Mouse (Mus musculus): ENCODE results near the gene Ppp4r4.
"Not testable (repeated sequence)": the region's sequence is repeated elsewhere in the genome, so short reads cannot be mapped to it uniquely, and the experiment has no call there.

Ppp4r4 gene

DNA sequence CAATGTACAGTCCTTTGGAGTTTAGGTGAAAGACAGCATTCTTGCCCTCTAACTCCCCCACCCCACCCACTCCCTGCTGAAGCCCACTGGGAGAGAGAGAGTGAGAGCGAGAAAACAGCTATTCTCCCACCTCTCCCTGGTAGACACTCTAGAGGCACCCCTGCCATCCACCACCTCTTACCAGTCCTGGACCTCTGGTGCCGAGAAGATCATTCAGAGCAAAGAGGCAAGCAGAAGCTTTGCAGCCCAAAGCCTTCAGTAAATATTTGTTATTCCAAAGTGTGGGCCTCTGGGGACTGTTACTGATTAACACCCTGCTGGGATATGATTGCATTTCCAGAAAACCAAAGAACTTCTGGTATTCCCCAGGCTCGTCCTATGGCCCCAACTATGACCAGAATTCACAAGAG, 99.1 kb downstream of the Ppp4r4 start, which contains the start of gene Serpina10:
Gene Serpina10 (minus strand): TSS at position 242 of the 410 bp plus-strand sequence.
- DNase-seq (ENCODE audit: inconsistent age in 2 of 2, low spot score in 1 of 2), result no peak

DNA sequence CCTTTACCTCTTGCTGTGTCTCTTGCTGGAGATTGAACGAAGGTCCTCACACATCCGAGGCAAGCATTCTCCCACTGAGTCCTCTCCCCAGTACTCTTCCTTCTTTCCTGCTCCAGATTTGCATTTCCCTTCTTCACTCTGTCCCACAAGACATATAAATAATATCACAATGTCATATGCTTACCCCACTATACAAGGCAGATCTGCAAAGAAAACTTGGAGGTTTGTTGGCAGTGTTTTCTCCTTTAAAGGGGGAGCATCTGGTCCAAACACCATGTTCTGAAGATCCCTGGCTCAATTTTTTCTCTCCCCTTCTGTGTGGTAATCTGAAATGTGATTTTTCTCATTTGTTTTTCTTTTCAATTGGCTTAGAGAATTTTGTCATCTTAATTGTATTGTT, 102.3 kb downstream of the Ppp4r4 start:
- no peak for DNase-seq (ENCODE audit: inconsistent age in 2 of 2, low spot score in 1 of 2)

DNA sequence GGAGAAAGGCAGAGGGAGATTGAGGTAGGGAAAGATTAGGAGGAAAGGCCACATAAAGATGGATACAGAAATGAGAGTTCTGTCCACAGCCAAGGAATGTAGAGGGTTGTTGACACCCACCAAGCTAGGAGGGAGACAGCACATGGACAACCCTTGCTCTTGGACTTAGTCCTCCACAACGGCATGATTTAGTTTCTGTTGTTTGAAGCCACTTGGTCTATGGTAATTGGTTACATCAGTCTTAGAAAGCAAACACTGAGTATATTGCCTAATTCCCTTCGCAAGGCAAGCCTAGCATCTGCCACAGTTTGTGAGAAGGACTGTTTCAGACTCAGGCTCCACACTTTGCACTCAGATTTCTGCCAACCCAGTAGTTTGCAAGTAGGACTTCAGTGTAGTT, 103.8 kb downstream of the Ppp4r4 start:
- DNase-seq (ENCODE audit: inconsistent age in 2 of 2, low spot score in 1 of 2), result no peak

DNA sequence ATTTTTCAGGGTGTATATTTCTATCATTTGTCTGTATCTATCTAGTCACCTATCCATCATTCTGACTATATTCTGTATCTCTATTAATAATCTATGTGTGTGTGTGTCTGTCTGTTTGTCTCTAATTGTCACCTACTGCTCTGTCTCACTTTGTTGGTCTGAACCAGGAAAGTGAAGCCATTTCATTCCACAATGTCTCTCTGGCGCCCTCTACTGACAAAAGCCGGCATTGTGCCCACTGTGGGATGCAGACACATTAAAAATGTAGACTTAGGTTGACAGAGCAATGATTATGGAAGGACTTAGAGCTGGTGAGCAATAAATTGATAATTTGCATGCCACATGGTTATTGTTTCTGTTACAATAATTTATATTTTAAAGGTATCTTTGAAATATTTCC, 111.3 kb downstream of the Ppp4r4 start:
- DNase-seq (ENCODE audit: inconsistent age in 2 of 2, low spot score in 1 of 2), result peak; percentile 76 to 95

DNA sequence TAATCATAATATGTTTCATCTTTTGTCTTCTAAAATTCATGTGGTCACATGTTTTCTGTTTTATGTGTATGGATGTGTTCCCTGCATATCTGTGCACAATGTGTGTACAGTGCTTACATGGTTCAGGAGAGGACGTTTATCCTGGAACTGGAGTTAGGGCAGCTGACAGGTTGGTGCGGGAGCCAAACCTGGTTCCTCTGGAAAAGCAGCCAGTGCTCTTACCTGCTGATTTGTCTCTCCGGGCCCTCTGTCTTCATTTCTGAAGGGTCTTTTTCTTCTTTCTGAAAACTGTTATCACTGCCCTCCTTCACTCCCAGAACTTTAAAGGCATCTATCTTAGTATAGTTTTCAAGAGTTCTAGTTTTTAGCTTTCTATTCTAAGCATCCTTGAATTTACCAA, 111.7 kb downstream of the Ppp4r4 start:
- no peak for DNase-seq (ENCODE audit: inconsistent age in 2 of 2, low spot score in 1 of 2)

DNA sequence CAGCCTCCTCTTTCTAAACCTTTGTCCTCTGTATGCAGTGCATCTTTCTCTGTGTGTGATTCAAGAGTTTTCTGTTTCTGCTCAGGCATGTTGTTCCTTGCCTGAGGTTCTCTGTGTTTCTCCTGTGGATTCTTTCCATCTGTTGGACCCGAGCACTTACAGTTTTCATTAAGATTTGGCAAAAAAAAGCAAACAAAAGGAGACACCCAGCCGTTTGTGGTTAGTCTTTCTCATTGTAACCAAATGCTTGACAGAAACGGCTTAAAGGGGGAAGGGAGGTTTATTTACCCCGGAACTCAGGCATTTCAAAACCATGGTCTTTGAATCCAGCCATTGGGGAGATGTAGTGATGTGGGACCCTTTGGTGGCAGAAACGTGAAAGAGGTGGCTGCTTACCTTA, 112.5 kb downstream of the Ppp4r4 start:
- no peak for DNase-seq (ENCODE audit: inconsistent age in 2 of 2, low spot score in 1 of 2)

DNA sequence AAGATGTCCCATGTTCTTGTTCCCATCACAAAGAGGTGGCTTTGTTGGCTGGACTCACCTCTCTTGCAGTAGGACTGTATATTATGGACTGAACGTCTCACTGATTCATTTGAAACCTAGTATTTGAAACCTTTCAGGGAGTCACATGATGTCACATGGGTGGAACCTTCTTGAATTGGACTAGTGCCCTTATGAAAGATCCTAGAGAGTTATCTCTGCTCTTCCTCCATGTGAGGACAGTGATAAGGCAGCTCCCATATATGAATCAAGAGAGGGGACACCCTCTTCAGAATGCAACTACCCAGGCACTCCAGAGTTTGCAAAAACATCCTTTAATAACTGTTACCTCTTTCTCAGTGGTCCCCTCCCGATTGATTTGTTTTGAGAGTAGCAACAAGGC, 114.2 kb downstream of the Ppp4r4 start:
- DNase-seq (ENCODE audit: inconsistent age in 2 of 2, low spot score in 1 of 2), result no peak

DNA sequence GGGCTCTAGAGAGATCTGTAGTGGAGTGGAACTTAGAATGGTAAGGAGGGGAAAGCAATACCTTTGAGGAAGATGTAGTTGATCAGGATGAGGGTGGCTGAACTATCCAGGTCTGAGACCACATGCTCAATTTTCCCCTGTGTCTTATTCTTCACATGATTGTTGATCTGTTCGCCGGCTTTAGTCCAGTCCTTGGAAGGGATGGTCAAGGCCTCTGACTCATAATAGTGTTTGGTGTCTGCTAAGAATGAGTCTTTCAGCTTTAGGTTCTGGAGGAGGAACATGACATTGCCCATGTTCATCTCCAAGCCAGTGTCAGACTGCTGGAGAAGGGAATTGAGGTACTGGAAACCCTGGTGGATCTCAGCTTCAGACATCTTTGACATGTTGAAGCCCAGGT, 121.8 kb downstream of the Ppp4r4 start:
- DNase-seq (ENCODE audit: inconsistent age in 2 of 2, low spot score in 1 of 2), result peak; percentile 59 to 82

DNA sequence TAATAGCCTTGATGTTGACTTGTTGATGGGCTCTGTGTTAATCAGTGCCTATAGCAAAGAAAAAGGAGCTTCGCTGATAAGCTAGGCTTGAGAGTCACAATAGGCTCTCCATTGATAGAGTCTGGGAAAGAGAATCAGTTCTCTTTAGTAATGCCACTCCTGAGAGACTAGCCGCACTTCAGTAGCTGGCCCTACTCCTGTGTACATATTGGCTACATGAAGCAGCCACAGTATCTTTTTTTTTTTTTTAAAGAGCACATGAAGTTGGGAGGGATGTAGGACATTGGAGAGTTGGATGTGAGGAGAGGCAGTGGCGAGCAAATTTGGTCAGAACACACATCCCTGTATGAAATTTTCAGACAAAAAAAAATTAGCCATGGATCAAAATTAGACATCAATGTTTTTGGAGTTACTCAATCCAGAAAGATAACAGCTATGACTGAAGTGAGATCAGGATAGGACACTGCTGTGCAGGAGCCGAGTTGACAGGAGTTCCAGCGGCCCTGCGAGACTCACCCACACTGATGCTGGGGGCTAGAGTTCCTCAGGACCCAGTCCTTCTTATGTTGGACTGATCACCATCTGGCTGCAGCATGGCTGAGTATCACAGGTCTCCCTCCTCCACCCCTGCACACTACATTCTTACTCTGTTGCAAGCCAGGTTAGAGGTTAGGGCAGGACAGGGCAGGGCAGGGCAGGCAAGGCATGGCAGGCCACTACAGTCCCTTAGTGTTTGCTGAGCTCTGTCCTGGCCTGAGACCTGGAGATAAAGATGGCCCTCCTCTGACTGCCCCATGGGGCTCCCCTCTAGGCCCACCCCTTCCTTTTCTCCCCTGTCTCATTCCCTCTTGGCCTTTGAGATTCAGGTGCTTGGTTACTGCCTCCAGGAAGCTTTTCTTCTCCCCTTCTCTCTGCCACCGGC, 123.3 kb downstream of the Ppp4r4 start:
- DNase-seq (ENCODE audit: inconsistent age in 2 of 2, low spot score in 1 of 2), result no peak

DNA sequence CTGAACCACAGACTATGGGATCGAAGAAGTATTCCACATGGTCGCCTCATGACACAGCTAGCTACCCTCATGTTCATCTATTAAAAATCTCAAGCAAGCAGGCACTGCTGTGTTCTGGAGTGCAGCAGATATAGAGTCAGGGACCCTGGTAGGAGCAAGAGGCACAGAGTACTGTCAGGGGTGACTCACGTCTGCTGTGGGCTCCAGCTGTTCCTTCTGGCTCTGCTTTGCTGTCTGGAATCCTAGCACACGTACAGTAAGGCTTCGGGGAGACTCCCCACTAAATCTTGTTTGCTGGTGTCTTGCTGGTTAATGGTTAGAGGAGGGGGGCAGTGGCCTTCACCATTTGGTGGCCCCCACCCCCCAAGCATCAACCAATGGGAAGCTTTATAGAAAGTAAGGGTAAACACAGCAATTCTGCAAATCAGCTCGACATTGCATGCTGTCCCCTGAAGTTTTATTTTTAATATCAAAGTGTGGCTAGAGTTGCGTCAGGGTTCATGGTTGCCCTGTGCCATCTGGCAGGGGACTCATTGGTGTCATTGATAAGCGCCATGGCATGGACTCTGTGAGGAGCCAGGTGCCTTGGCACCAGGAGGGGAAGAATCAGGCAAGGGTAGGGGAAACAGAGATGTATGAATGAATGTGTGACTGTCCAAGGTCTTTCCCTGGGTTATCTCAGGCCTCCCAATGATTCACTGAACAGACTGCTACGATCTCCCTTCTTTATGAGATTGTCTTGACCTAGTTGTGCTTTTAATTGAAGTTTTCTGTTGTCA, 125.0 kb downstream of the Ppp4r4 start, which contains the start of gene Serpina6:
Gene Serpina6 (minus strand): TSS at position 365 of the 779 bp plus-strand sequence.
- DNase-seq (ENCODE audit: inconsistent age in 2 of 2, low spot score in 1 of 2), result peak; percentile 74 to 76

DNA sequence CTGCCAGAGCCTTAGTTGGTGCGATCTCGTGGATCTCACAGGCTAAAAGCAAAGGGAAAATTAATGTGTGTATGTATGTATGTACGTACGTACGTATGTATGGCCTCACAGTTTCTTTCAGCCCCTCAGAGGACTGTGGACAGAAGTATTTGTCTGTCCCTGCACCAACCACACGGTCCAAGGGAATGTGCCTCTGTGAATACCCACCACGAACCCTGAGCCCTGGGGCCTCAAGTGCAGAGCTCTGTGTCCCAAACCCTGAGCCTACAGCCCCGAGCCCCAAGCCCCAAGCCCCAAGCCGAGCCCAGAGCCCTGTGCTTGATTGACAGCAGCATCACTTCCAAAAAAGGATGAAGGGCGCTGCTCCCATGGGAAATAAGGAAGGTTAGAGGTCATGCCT, 125.9 kb downstream of the Ppp4r4 start:
- DNase-seq (ENCODE audit: inconsistent age in 2 of 2, low spot score in 1 of 2), result no peak

DNA sequence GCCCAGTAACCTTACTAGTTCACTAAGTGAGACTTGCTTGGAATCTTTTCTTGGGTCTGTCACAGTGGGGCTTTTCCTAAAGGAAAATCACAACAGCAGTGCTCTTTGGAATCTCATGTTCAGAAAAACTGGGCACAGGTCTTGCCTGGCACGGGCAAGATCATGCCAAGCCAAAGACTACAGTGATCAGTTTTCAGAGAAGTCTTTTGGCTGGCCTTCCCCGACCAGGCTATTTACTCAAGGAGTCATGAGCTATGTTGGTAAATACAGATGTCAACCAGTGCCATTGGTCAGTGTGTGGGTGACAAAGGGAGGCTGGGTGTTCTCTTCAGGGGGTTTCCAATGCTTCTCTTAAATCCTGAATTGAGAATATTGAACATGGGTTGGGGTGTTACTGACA, 127.1 kb downstream of the Ppp4r4 start:
- DNase-seq (ENCODE audit: inconsistent age in 2 of 2, low spot score in 1 of 2), result peak in 1 of 2 experiments; percentile 40

DNA sequence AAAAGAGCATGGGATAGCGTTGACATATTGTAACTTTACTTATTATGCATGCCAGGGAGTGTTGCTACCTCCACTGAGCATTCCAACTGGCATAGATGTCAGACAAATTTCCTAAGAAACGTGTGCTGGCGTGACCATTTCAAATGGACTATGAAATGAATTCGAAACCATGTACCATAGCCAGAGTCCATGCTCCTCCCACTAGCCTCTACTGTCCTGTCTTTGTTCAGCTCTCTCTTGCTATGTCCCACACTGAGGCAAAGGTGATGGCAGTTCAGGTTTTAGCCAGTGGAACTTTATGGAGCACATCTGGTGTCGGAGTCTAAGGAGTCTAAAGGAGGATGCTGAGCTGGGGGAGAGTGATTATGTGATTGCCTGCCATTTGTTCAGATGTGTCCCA, 128.0 kb downstream of the Ppp4r4 start:
- no peak for DNase-seq (ENCODE audit: inconsistent age in 2 of 2, low spot score in 1 of 2)

DNA sequence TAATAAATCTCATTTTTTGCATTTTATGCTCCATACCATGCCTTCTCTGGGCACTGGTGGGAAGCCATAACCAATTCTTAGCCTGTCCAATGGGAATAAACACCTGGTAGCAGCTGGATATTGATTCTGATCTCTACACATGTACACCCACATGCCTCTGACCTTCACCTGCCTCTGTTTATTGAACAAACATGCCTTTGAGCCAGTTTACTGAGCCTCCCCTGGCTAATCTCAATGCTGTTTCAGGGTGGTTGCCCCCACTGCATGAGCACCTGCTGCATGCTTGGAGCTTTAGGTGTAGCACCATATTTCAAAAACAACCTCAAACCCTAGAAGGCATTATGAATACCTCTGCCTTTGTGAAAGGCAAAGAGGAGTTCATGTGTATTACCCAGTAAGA, 130.0 kb downstream of the Ppp4r4 start:
- not testable (repeated sequence) for DNase-seq (ENCODE audit: inconsistent age in 2 of 2, low spot score in 1 of 2)
